Mouse (Mus musculus): ENCODE data around the gene Apoh. TPM values are rescaled to one million over a fixed set of nuclear protein-coding genes. Genes with fewer than 3 reads are reported as not detected.

Apoh gene
- total and polyA plus RNA-seq, 2 experiments from 2014 or later, result 0.56 TPM; not detected in 1

DNA sequence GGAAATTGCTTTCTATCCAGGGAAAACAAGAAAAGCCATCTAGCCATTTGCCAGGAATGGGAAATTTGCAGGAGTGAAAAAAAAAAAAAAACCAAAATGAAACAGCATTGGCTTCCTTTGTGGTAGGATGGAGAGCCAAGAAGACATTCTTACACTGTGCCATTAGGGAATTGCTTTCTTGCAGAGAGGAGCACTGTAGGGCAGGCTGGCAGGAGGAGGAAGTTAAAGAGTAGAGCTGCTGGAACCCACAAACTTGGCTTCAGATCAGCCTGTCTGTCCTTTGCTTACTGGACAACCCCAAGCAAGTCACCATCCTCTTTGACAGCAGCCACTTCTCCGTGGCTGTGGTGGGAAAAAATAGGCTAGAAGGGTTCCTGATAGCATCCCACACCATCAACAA is 23.9 kb downstream of the Apoh start:
- Histone ChIP-seq H3K9me3 (ENCODE audit: low read length) (no peaks in the 10 kb centered on the region), H3K4me2 (ENCODE audit: low read depth, low read length) (no peak overlapping the region), H3K27me3 (ENCODE audit: insufficient read depth, low read length) (no peaks in the 10 kb centered on the region), H3K4me1 (ENCODE audit: insufficient read depth, low read length) (no peaks in the 10 kb centered on the region), H3K27ac (no peak overlapping the region), H3K36me3 (ENCODE audit: insufficient read depth, low read length) (no peaks in the 10 kb centered on the region), H3K4me3 (ENCODE audit: low read length) (no peak overlapping the region), H3K9ac (replicated peaks; ENCODE audit: low read length) (no peak overlapping the region)
- DNase-seq (ENCODE audit: low spot score) (no peak), ATAC-seq (no peak)
- TF ChIP-seq CTCF (IDR thresholded peaks at IDR 0.05; ENCODE audit: low read depth), result no peak
- WGBS, result 67% methylated on average over 1 of the region's 1 CpGs

DNA sequence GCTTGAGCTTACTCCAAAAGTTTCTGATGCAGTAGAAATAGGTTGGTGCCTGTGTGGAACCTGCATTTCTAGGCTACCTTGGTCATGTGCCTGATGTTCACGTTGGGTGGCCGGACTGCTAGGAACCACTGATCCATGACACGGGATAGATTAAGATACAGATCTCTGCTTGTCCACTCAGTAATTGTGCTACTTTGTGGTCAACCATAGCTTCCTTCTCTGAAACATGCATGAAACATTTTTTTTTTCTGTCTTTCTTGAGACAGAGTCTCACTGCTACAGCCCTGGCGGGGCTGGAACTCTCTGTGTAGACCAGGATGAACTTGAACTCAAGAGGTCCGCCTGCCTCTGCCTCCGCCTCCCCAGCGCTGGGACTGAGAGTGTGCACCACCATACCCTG is 33.7 kb downstream of the Apoh start:
- no peak overlapping the region for H3K4me3 ChIP-seq (ENCODE audit: low read length)
- H3K9ac ChIP-seq (replicated peaks; ENCODE audit: low read length), result no peak overlapping the region
- no peak overlapping the region for H3K27ac ChIP-seq
- TF ChIP-seq CTCF (IDR thresholded peaks at IDR 0.05; ENCODE audit: low read depth), result no peak
- ATAC-seq, result no peak
- H3K4me2 ChIP-seq (ENCODE audit: low read depth, low read length), result no peak overlapping the region
- H3K27me3 ChIP-seq (ENCODE audit: insufficient read depth, low read length), result no peaks in the 10 kb centered on the region
- H3K4me1 ChIP-seq (ENCODE audit: insufficient read depth, low read length), result no peaks in the 10 kb centered on the region
- no peak for DNase-seq (ENCODE audit: low spot score)
- no peaks in the 10 kb centered on the region for H3K9me3 ChIP-seq (ENCODE audit: low read length)
- 95% methylated on average over 7 of the region's 7 CpGs for WGBS
- H3K36me3 ChIP-seq (ENCODE audit: insufficient read depth, low read length), result no peaks in the 10 kb centered on the region

GRCm38 (mm10) chr11:108377680-108378362 is 34.7 kb downstream of the Apoh start:
- H3K4me3 ChIP-seq (ENCODE audit: low read length), result no peak overlapping the region
- DNase-seq (ENCODE audit: low spot score) (peak; percentile 92), ATAC-seq (peak; percentile 86)
- H3K27me3 ChIP-seq (ENCODE audit: insufficient read depth, low read length), result no peaks in the 10 kb centered on the region
- H3K9me3 ChIP-seq (ENCODE audit: low read length), result no peaks in the 10 kb centered on the region
- peak; percentile 97 for TF ChIP-seq CTCF (IDR thresholded peaks at IDR 0.05; ENCODE audit: low read depth)
- no peaks in the 10 kb centered on the region for H3K4me1 ChIP-seq (ENCODE audit: insufficient read depth, low read length)
- H3K4me2 ChIP-seq (ENCODE audit: low read depth, low read length), result peak overlapping the region; percentile 30
- no peak overlapping the region for H3K9ac ChIP-seq (replicated peaks; ENCODE audit: low read length)
- H3K36me3 ChIP-seq (ENCODE audit: insufficient read depth, low read length), result no peaks in the 10 kb centered on the region
- H3K27ac ChIP-seq, result no peak overlapping the region
- WGBS, result 25% methylated on average over 19 of the region's 19 CpGs

- H3K4me2 ChIP-seq (ENCODE audit: low read depth, low read length), result no peak overlapping the region
- WGBS, result 80% methylated on average over 4 of the region's 4 CpGs
- no peaks in the 10 kb centered on the region for H3K27me3 ChIP-seq (ENCODE audit: insufficient read depth, low read length)
- DNase-seq (ENCODE audit: low spot score) (no peak), ATAC-seq (no peak)
- no peaks in the 10 kb centered on the region for H3K36me3 ChIP-seq (ENCODE audit: insufficient read depth, low read length)
- H3K27ac ChIP-seq, result no peak overlapping the region
- no peak overlapping the region for H3K9ac ChIP-seq (replicated peaks; ENCODE audit: low read length)
- no peaks in the 10 kb centered on the region for H3K9me3 ChIP-seq (ENCODE audit: low read length)
- H3K4me3 ChIP-seq (ENCODE audit: low read length), result no peak overlapping the region
- no peak for TF ChIP-seq CTCF (IDR thresholded peaks at IDR 0.05; ENCODE audit: low read depth)
- no peaks in the 10 kb centered on the region for H3K4me1 ChIP-seq (ENCODE audit: insufficient read depth, low read length)
These were observed 35.2 kb downstream of the Apoh start for GRCm38 (mm10) chr11:108378363-108378751.

DNA sequence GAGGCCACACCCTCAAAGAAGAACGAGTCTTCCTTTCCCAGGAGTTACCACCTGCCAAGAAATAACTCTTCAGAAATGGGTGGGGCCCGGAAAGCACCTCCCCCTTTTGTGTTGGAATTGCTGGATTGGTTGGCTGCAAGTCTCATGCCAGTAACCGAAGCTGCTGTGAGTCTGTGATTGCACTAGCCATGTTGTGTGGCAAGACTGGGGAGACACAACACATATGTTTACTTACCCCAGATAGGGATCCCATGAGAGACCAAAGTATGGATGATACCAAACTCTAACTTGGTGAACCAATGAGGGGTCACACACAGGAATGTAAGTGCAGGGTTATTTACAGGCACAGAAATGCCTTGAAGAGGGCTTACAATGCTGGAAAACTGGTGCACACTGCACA is 39.5 kb downstream of the Apoh start:
- H3K36me3 ChIP-seq (ENCODE audit: insufficient read depth, low read length), result no peaks in the 10 kb centered on the region
- no peaks in the 10 kb centered on the region for H3K27me3 ChIP-seq (ENCODE audit: insufficient read depth, low read length)
- no peak overlapping the region for H3K4me2 ChIP-seq (ENCODE audit: low read depth, low read length)
- H3K9ac ChIP-seq (replicated peaks; ENCODE audit: low read length), result no peak overlapping the region
- WGBS, result 81% methylated on average over 3 of the region's 3 CpGs
- TF ChIP-seq CTCF (IDR thresholded peaks at IDR 0.05; ENCODE audit: low read depth), result no peak
- H3K27ac ChIP-seq, result no peak overlapping the region
- ATAC-seq, result no peak
- no peaks in the 10 kb centered on the region for H3K9me3 ChIP-seq (ENCODE audit: low read length)
- no peaks in the 10 kb centered on the region for H3K4me1 ChIP-seq (ENCODE audit: insufficient read depth, low read length)
- no peak overlapping the region for H3K4me3 ChIP-seq (ENCODE audit: low read length)
- no peak for DNase-seq (ENCODE audit: low spot score)

DNA sequence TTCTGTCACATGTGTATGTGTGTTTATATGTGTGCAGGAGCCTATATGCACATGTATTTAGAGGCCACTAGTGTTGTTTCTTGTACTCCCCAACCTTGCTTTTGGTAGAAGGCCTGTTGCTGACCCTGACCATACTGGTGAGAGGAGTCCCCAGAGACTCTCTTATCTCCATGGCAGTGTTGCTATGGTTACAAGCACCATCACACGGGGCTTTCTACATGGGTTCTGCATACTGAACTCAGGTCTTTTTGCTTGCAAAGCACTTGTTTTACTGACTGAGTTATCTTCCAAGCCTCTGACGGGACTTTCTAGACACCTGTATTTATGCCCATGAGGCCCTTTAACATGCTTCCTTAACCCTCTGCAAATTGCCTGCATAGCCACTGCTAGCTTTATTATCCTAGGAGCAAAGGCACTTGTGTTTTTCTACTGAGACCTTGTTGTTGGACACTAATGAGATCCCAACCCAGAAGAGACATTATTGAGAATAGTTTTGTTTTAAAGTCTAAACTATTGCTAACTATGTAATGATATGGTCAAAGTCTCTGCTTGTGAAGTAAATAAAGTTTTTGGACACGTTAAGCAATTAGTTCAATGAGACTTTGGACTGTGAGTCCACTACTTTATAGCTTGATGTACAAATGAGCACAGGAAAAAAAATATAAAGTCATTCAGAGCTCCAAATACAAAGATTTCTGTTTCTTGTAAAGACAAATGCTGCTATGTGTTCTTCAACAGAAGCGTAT is 41.9 kb downstream of the Apoh start:
- H3K9ac ChIP-seq (replicated peaks; ENCODE audit: low read length), result no peak overlapping the region
- 56% methylated on average over 4 of the region's 4 CpGs for WGBS
- no peak overlapping the region for H3K4me3 ChIP-seq (ENCODE audit: low read length)
- TF ChIP-seq CTCF (IDR thresholded peaks at IDR 0.05; ENCODE audit: low read depth), result no peak
- H3K27me3 ChIP-seq (ENCODE audit: insufficient read depth, low read length), result no peaks in the 10 kb centered on the region
- ATAC-seq (no peak), DNase-seq (ENCODE audit: low spot score) (peak; percentile 36)
- H3K27ac ChIP-seq, result no peak overlapping the region
- no peaks in the 10 kb centered on the region for H3K36me3 ChIP-seq (ENCODE audit: insufficient read depth, low read length)
- H3K4me2 ChIP-seq (ENCODE audit: low read depth, low read length), result no peak overlapping the region
- no peaks in the 10 kb centered on the region for H3K9me3 ChIP-seq (ENCODE audit: low read length)
- H3K4me1 ChIP-seq (ENCODE audit: insufficient read depth, low read length), result no peaks in the 10 kb centered on the region

DNA sequence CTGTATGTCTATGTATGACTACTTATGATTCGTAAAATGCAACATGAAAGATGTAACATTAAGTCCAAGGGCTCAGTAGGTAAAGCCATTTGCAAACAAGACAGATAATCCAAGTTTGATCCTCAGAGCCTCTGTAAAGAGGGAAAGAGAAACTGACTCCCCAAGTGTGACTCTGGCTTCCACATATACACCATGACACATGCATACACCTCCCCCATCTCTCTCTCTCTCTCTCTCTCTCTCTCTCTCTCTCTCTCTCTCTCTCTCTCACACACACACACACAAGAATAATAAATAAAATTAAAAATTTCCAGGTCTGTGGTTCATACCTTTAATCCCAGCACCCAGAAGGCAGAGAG is 42.5 kb downstream of the Apoh start:
- Histone ChIP-seq H3K4me1 (ENCODE audit: insufficient read depth, low read length) (no peaks in the 10 kb centered on the region), H3K36me3 (ENCODE audit: insufficient read depth, low read length) (no peaks in the 10 kb centered on the region), H3K9me3 (ENCODE audit: low read length) (no peaks in the 10 kb centered on the region), H3K27me3 (ENCODE audit: insufficient read depth, low read length) (no peaks in the 10 kb centered on the region), H3K9ac (replicated peaks; ENCODE audit: low read length) (no peak overlapping the region), H3K27ac (no peak overlapping the region), H3K4me3 (ENCODE audit: low read length) (no peak overlapping the region), H3K4me2 (ENCODE audit: low read depth, low read length) (no peak overlapping the region)
- no peak for ATAC-seq
- no peak for DNase-seq (ENCODE audit: low spot score)
- TF ChIP-seq CTCF (IDR thresholded peaks at IDR 0.05; ENCODE audit: low read depth), result no peak
- 88% methylated on average over 1 of the region's 1 CpGs for WGBS

All from hindbrain, postnatal 0 days (tissue).